Mouse (Mus musculus) C2C12 (cell line): Measurements from ENCODE around the gene Gm5141.
"Not testable (repeated sequence)": the region's sequence is repeated elsewhere in the genome, so short reads cannot be mapped to it uniquely, and the experiment has no call there.

Experiments
- CEBPB ChIP-seq: IDR thresholded peaks from one replicate; pipeline ENCODE4 v1.6.1; 2011; ENCODE audit warnings: low read depth, mild to moderate bottlenecking, control low read depth, moderate library complexity
- CTCF ChIP-seq: IDR thresholded peaks from one replicate; pipeline ENCODE4 v1.5.1; 2011; ENCODE audit not compliant: control insufficient read depth, insufficient read depth, insufficient read length
- FOSL1 ChIP-seq: IDR thresholded peaks from one replicate; pipeline ENCODE4 v1.8.0; 2011; ENCODE audit warnings: mild to moderate bottlenecking, low read length; ENCODE audit not compliant: poor library complexity, insufficient read depth, severe bottlenecking
- MAX ChIP-seq: IDR thresholded peaks from one replicate; pipeline ENCODE4 v1.6.1; 2011; ENCODE audit warnings: mild to moderate bottlenecking, control low read depth
- MYOD1 ChIP-seq: IDR thresholded peaks from one replicate; pipeline ENCODE4 v1.6.1; 2011; ENCODE audit warnings: low read depth; ENCODE audit not compliant: control insufficient read depth, insufficient read length
- MYOG ChIP-seq: IDR thresholded peaks from one replicate; pipeline ENCODE4 v1.6.1; 2011; ENCODE audit not compliant: control insufficient read depth, insufficient read length; ENCODE audit errors: extremely low read depth
- USF1 ChIP-seq: IDR thresholded peaks from one replicate; pipeline ENCODE4 v1.6.1; 2011; ENCODE audit warnings: low read depth, mild to moderate bottlenecking, control low read depth, moderate library complexity

GRCm38 (mm10) chr13:62786135-62786493, 506 bp upstream of the Gm5141 start:
- not testable (repeated sequence) for TF ChIP-seq CTCF, CEBPB, MYOD1, MYOG, MAX, USF1, FOSL1
